Mouse (Mus musculus): ENCODE results near the gene Tbc1d8. TPM values are rescaled to one million over a fixed set of nuclear protein-coding genes. Genes with fewer than 3 reads are reported as not detected.

Tbc1d8 gene
- polyA plus RNA-seq, 1 experiment from 2014 or later, result 10.0 TPM

GRCm38 (mm10) chr1:39330857-39331594, 147.5 kb downstream of the Tbc1d8 start:
- Histone ChIP-seq H3K9ac (no peak overlapping the region), H3K4me3 (no peak overlapping the region), H3K36me3 (no peaks in the 10 kb centered on the region), H3K9me3 (no peaks in the 10 kb centered on the region), H3K4me2 (no peak overlapping the region), H3K4me1 (peaks cover 18% of the 10 kb centered on the region), H3K27ac (no peak overlapping the region), H3K27me3 (peaks cover 18% of the 10 kb centered on the region)
- WGBS, result 84% methylated on average over 7 of the region's 7 CpGs
- no peak for ATAC-seq (ENCODE audit: insufficient number of reproducible peaks, insufficient read depth, low FRiP score, low TSS enrichment, low read depth)

DNA sequence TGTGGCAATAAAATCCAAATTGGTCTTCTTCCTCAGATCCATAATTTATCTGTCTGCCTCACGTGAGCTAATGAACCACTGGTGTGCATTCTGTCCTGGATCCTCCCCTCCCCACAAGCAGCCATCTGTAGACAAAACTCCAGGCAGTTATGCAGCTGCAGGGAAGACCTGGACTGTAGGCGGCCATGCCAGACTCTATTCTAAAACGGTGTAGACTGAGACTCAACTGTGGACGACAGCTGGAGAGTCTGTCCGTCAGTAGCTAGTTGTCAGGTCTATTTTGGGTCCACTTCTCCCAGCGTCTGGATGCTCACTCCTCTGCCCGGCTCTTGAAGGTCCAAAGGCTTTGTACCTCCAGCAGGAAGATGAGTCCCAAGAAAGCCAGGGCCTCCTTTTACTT, 151.0 kb downstream of the Tbc1d8 start:
- no peaks in the 10 kb centered on the region for H3K36me3 ChIP-seq
- no peak for ATAC-seq (ENCODE audit: insufficient number of reproducible peaks, insufficient read depth, low FRiP score, low TSS enrichment, low read depth)
- H3K27me3 ChIP-seq, result peaks cover 7% of the 10 kb centered on the region; the same call in 1 of the 2 replicates
- H3K9me3 ChIP-seq, result no peaks in the 10 kb centered on the region
- 73% methylated on average over 7 of the region's 7 CpGs for WGBS
- no peak overlapping the region for H3K4me3 ChIP-seq
- no peak overlapping the region for H3K27ac ChIP-seq
- H3K4me2 ChIP-seq, result no peak overlapping the region
- peaks cover 13% of the 10 kb centered on the region for H3K4me1 ChIP-seq
- no peak overlapping the region for H3K9ac ChIP-seq

DNA sequence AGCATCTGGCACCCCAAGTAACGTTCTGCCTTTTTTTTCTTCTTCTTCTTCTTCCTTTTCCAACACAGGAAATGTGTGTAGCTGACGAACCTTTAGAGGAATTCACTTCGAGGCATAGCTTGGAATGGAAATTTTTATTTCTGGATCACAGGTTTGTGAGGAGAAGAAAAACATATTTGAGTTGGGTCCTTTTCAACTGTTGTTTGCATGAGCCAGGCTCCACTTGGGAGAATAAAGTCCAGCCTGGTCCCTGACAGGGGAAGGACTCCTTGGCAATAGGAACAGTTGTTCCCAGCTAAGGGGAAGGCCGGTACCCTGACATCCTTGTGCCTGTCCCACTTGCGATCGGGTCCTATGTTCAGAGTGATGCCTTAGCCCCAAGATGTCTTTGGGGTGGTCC, 153.3 kb downstream of the Tbc1d8 start:
- H3K36me3 ChIP-seq, result no peaks in the 10 kb centered on the region
- H3K4me2 ChIP-seq, result no peak overlapping the region
- H3K9ac ChIP-seq, result no peak overlapping the region
- H3K4me3 ChIP-seq, result no peak overlapping the region
- no peak for ATAC-seq (ENCODE audit: insufficient number of reproducible peaks, insufficient read depth, low FRiP score, low TSS enrichment, low read depth)
- peaks cover 5% of the 10 kb centered on the region; the same call in 1 of the 2 replicates for H3K27me3 ChIP-seq
- no peak overlapping the region for H3K27ac ChIP-seq
- peaks cover 21% of the 10 kb centered on the region for H3K4me1 ChIP-seq
- no peaks in the 10 kb centered on the region for H3K9me3 ChIP-seq
- WGBS, result 79% methylated on average over 6 of the region's 6 CpGs

DNA sequence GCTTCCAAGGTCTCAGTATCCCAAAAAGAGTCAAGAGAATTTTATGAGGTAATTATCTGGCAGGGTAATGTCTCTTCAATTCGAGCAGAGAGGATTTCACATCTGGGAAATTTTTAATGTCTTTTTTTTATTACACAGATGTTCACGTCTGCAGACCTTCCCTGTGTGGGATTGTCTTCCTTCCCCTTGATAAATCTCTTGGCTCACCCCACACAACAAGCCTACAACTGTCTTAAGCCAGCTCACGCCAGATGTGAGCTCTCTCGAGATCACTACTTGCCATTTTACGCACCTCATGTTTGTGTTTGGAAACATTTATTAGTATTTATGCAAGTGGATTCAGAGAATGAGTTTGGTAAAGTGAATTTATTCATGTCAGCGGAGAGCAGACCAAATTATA, 156.6 kb downstream of the Tbc1d8 start:
- Histone ChIP-seq H3K27ac (no peak overlapping the region), H3K9me3 (no peaks in the 10 kb centered on the region), H3K4me2 (no peak overlapping the region), H3K27me3 (peaks cover 5% of the 10 kb centered on the region; the same call in 1 of the 2 replicates), H3K4me1 (peaks cover 43% of the 10 kb centered on the region), H3K36me3 (no peaks in the 10 kb centered on the region), H3K9ac (no peak overlapping the region), H3K4me3 (no peak overlapping the region)
- ATAC-seq (ENCODE audit: insufficient number of reproducible peaks, insufficient read depth, low FRiP score, low TSS enrichment, low read depth), result no peak
- WGBS, result 49% methylated on average over 6 of the region's 6 CpGs

Other genes with a start within 250 kb of the Tbc1d8 start
- gene Rpl31, start 110.9 kb downstream of the Tbc1d8 start, polyA plus RNA-seq (2015; fragmentation: Nextera tagmentation; extraction: Ambion mirVana), result 583 and 635 TPM in 2 replicates
- gene Cnot11, start 56.2 kb upstream of the Tbc1d8 start, polyA plus RNA-seq (2015; fragmentation: Nextera tagmentation; extraction: Ambion mirVana), result 21.6 and 21.9 TPM in 2 replicates
- 31.6 and 32.0 TPM in 2 replicates for gene Rnf149, start 98.7 kb upstream of the Tbc1d8 start, polyA plus RNA-seq (2015; fragmentation: Nextera tagmentation; extraction: Ambion mirVana)
- 0.21 and 0.22 TPM in 2 replicates for gene Creg2, start 172.7 kb upstream of the Tbc1d8 start, polyA plus RNA-seq (2015; fragmentation: Nextera tagmentation; extraction: Ambion mirVana)
- 1.8 and 2.1 TPM in 2 replicates for gene Rfx8, start 242.2 kb upstream of the Tbc1d8 start, polyA plus RNA-seq (2015; fragmentation: Nextera tagmentation; extraction: Ambion mirVana)